Mouse (Mus musculus) G1E-ER4 (cell line): Measurements from ENCODE around the gene Mcfd2. TPM values are rescaled to one million over a fixed set of nuclear protein-coding genes. Genes with fewer than 3 reads are reported as not detected.

Experiments
- GATA1 ChIP-seq: IDR thresholded peaks from one replicate; pipeline ENCODE4 v1.8.0; 2012; ENCODE audit warnings: low read length, inconsistent platforms
- polyA plus RNA-seq: library from polyadenylated mRNA; stranded (reverse); fragments of >175 nt; gene quantifications from 2 replicates; pipeline ENCODE4 v1.2.3, GENCODE M21; 2012

Mcfd2 gene
- polyA plus RNA-seq, 1 experiment: 2.2 TPM

GRCm38 (mm10) chr17:87214523-87214922 lies 51.2 kb downstream of the Mcfd2 start:
- TF ChIP-seq GATA1: no peak

- no peak for TF ChIP-seq GATA1
These were observed 55.2 kb downstream of the Mcfd2 start for GRCm38 (mm10) chr17:87210525-87210924.

- TF ChIP-seq GATA1: no peak
These were observed 58.9 kb downstream of the Mcfd2 start for GRCm38 (mm10) chr17:87206885-87207284.

Other genes starting within 250 kb of the Mcfd2 start
- 2.2 and 3.7 TPM in 2 replicates for gene Pigf, start 240.5 kb downstream of the Mcfd2 start, polyA plus RNA-seq
- gene Cript, start 240.4 kb downstream of the Mcfd2 start, polyA plus RNA-seq: 2.2 and 3.1 TPM in 2 replicates
- 11.9 and 15.4 TPM in 2 replicates for gene Socs5, start 158.3 kb downstream of the Mcfd2 start, polyA plus RNA-seq
- gene Ttc7, start 17.0 kb upstream of the Mcfd2 start, polyA plus RNA-seq: 31.2 and 36.6 TPM in 2 replicates
- gene Stpg4, start 161.8 kb upstream of the Mcfd2 start, polyA plus RNA-seq: not detected in 2 replicates
- gene Calm2, start 181.0 kb upstream of the Mcfd2 start, polyA plus RNA-seq: 25.5 and 27.3 TPM in 2 replicates